Mouse (Mus musculus) heart, adult 2 months (tissue): Measurements from ENCODE around the gene Dicer1. TPM values are rescaled to one million over a fixed set of nuclear protein-coding genes. Genes with fewer than 3 reads are reported as not detected.
"Not testable (repeated sequence)": the region's sequence is repeated elsewhere in the genome, so short reads cannot be mapped to it uniquely, and the experiment has no call there.

ENCODE experiments used
- DNase-seq, 2 experiments: peaks; one replicate each; pipeline ENCODE4 v3.0.0; 2021
- H3K27ac ChIP-seq: fragments of 200-600 bp; 2 replicates; pipeline ENCODE4 v1.8.1; 2022
- H3K27me3 ChIP-seq: fragments of 200-500 bp; 2 replicates; pipeline ENCODE4 v1.6.1; 2012; ENCODE audit warnings: mild to moderate bottlenecking, low read length, inconsistent platforms, mixed read lengths; ENCODE audit not compliant: control insufficient read depth, insufficient read depth
- H3K36me3 ChIP-seq: fragments of 200-500 bp; 2 replicates; pipeline ENCODE4 v1.6.1; 2012; ENCODE audit warnings: low read length, inconsistent platforms; ENCODE audit not compliant: control insufficient read depth, insufficient read depth
- H3K4me1 ChIP-seq: fragments of 200-500 bp; 2 replicates; pipeline ENCODE4 v1.6.1; 2011; ENCODE audit warnings: low read length; ENCODE audit not compliant: control insufficient read depth, insufficient read depth
- H3K4me3 ChIP-seq: fragments of 200-600 bp; 2 replicates; pipeline ENCODE4 v1.8.1; 2022
- H3K79me2 ChIP-seq: fragments of 200-500 bp; replicated peaks from 2 replicates; pipeline ENCODE4 v1.6.1; 2012; ENCODE audit warnings: mild to moderate bottlenecking, inconsistent platforms, low read length, moderate library complexity, mixed read lengths; ENCODE audit not compliant: control insufficient read depth, insufficient read depth
- H3K9ac ChIP-seq: fragments of 200-500 bp; 2 replicates; pipeline ENCODE4 v1.6.1; 2012; ENCODE audit warnings: low read depth, mild to moderate bottlenecking, control low read depth, inconsistent platforms, low read length, mixed read lengths
- CTCF ChIP-seq: fragments of 200-600 bp; IDR thresholded peaks from 2 replicates; pipeline ENCODE4 v1.8.1; 2022; ENCODE audit warnings: antibody characterized with exemption, mild to moderate bottlenecking, moderate library complexity
- EP300 ChIP-seq: fragments of 200-500 bp; IDR thresholded peaks from 2 replicates; pipeline ENCODE4 v1.6.1; 2011; ENCODE audit warnings: low read depth, low read length, control low read depth; ENCODE audit not compliant: insufficient read depth
- POLR2A ChIP-seq: fragments of 200-500 bp; IDR thresholded peaks from 2 replicates; pipeline ENCODE4 v1.6.1; 2011; ENCODE audit warnings: mild to moderate bottlenecking, low read depth, low read length, control low read depth; ENCODE audit not compliant: insufficient read depth
- WGBS: fragments of 180-500 bp; shearing (Covaris S2); methylation state at CpG from one replicate; pipeline ENCODE4 v1.1.7; 2018; 5-methylcytosine and 5-hydroxymethylcytosine counted together
- intact Hi-C: fragments of 180-260 bp; cut with DNase I; formaldehyde crosslinking; loops from one replicate; pipeline ENCODE4 v1.15.1; 2025
- polyA plus RNA-seq: library from polyadenylated mRNA; depleted of rRNA; stranded (reverse); fragments of >200 nt; gene quantifications from 2 replicates; pipeline ENCODE4 v1.2.3, GENCODE M21; 2012
- total RNA-seq, 2 experiments: library from RNA; stranded (reverse); gene quantifications; 2 replicates each; pipeline ENCODE4 v1.2.3; 2021

The Dicer1 gene
- total and polyA plus RNA-seq, 3 experiments = 6.9 to 24.3 (median 19.6) TPM

DNA sequence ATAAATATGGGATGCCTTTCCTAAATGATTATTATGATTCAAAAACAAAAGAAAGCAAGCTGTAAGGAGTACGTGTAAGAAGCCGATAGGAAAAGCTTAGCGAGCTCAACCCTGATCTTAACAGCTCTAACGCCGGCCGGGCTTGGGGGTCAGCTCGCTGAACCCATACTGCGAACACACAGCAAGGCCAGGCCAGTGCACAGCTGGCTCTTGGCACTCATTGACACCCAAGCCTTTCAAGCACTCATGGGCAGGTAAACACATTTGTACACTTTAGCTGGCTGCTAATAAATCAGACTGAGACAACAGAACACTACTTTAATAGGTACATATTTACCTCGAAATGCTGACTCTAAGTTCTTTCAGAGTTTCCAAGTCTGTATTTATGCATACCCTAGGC, 13.3 kb downstream of the Dicer1 start:
- Histone ChIP-seq H3K27me3 (no peaks in the 10 kb centered on the region), H3K27ac (no peak overlapping the region), H3K4me3 (no peak overlapping the region), H3K36me3 (peaks cover 27% of the 10 kb centered on the region), H3K4me1 (peaks cover 19% of the 10 kb centered on the region), H3K9ac (no peak overlapping the region), H3K79me2 (peaks cover 5% of the 10 kb centered on the region)
- intact Hi-C loops = no loop called here
- no peak for DNase-seq
- WGBS = 89% methylated on average over 9 of the region's 9 CpGs
- TF ChIP-seq EP300 = no peak
- TF ChIP-seq POLR2A = no peak
- TF ChIP-seq CTCF = no peak

DNA sequence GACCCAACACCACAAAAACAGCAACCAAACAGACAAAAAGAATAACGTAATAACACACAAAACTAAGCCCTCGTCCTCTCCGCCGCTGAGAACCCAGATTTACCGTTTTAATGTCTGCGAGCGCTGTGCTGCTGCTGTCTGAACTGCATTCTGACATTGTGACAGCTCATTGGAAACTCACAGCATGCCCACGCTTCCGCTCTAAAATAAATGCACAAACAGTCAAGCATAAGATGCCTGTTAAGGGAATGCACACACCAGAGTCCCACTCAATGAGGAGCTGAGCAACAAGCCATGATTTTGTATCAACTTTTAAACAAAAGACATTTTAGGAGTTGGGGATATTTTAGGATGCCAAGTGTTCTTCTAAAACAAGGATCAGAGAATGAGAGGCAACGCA, 14.1 kb downstream of the Dicer1 start:
- no peak for TF ChIP-seq CTCF
- no peak for TF ChIP-seq POLR2A
- no peak for TF ChIP-seq EP300

DNA sequence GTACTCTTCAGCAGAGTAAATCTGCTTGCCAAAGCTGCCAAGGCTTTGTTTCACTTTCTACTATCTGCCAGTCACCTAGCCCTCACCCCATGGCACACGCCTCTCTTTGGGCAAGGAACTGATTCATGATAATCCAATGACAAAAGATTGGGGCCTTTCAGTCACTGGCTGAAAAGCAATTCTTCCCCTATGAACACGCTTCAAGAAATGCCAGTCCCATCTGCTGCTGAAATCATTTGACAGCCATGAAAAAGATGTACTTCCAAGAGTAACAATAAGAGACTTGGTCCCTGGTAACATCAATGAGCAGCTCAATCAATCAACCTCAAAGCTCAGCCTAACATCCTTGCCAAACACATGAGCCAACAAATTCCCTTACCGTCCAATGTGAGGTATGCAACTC, 15.8 kb downstream of the Dicer1 start:
- H3K36me3 ChIP-seq = peaks cover 17% of the 10 kb centered on the region
- 56% methylated on average over 3 of the region's 3 CpGs for WGBS
- H3K27ac ChIP-seq = no peak overlapping the region
- H3K9ac ChIP-seq = no peak overlapping the region
- no peak overlapping the region for H3K4me3 ChIP-seq
- H3K79me2 ChIP-seq = peaks cover 2% of the 10 kb centered on the region
- no peak for TF ChIP-seq POLR2A
- TF ChIP-seq EP300 = no peak
- no peak for TF ChIP-seq CTCF
- no peaks in the 10 kb centered on the region for H3K27me3 ChIP-seq
- intact Hi-C loops = no loop called here
- peaks cover 7% of the 10 kb centered on the region for H3K4me1 ChIP-seq
- no peak for DNase-seq

More for the DNA sequence above, 14.1 kb downstream of the Dicer1 start:
- Histone ChIP-seq H3K4me3 (no peak overlapping the region), H3K4me1 (peaks cover 15% of the 10 kb centered on the region), H3K9ac (no peak overlapping the region), H3K27ac (no peak overlapping the region), H3K27me3 (no peaks in the 10 kb centered on the region), H3K79me2 (peaks cover 3% of the 10 kb centered on the region), H3K36me3 (peaks cover 27% of the 10 kb centered on the region)
- 93% methylated on average over 10 of the region's 10 CpGs for WGBS
- intact Hi-C loops = no loop called here
- no peak for DNase-seq

DNA sequence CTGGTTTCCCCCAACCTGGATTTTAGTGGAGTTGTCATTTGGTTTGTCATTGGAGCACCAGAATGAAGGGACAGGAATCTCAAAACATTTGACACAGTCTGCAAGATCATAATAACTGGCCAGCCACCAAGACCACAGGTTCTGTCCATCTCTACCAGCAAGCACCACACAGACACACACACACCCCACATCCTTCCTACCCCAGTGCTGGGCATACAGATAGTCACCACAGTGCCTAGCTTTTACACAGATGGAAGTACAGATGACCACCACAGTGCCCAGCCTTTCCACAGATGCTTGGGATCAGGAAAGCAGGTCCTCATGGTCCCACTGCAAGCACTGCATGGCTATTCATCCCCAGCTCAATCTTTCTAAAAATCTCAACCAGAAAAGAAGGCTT, 18.6 kb downstream of the Dicer1 start:
- Histone ChIP-seq H3K27me3 (no peaks in the 10 kb centered on the region), H3K36me3 (peaks cover 22% of the 10 kb centered on the region), H3K4me3 (no peak overlapping the region), H3K9ac (no peak overlapping the region), H3K4me1 (peaks cover 1% of the 10 kb centered on the region), H3K79me2 (no peaks in the 10 kb centered on the region; the same call in 1 of the 2 replicates), H3K27ac (no peak overlapping the region)
- no peak for TF ChIP-seq POLR2A
- TF ChIP-seq CTCF = no peak
- no peak for TF ChIP-seq EP300
- intact Hi-C loops = no loop called here
- DNase-seq = no peak

DNA sequence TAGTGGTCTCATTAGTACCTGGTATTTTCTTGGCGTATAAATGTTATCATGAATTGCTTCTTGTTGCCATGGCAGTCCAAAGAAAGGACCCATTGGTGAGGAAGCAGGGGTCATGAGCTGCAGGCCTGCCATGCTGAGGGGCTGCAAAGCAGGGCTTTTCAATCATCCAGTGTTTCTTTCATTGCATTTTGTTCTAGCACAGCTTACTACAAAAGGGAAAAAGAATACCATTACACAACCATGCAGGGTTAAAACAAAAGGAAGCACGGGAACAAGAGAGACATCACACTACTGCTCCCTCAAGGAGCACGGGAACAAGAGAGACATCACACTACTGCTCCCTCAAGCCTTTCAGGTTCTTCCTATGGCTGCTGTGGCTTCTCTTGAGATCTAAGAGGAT, 20.0 kb downstream of the Dicer1 start:
- TF ChIP-seq POLR2A = no peak
- TF ChIP-seq EP300 = no peak
- TF ChIP-seq CTCF = no peak
- DNase-seq = no peak
- intact Hi-C loops = no loop called here
- Histone ChIP-seq H3K36me3 (peaks cover 20% of the 10 kb centered on the region), H3K27ac (no peak overlapping the region), H3K9ac (no peak overlapping the region), H3K4me3 (no peak overlapping the region), H3K27me3 (no peaks in the 10 kb centered on the region), H3K79me2 (no peaks in the 10 kb centered on the region; the same call in 1 of the 2 replicates), H3K4me1 (peaks cover 1% of the 10 kb centered on the region)
- 80% methylated on average over 3 of the region's 3 CpGs for WGBS

DNA sequence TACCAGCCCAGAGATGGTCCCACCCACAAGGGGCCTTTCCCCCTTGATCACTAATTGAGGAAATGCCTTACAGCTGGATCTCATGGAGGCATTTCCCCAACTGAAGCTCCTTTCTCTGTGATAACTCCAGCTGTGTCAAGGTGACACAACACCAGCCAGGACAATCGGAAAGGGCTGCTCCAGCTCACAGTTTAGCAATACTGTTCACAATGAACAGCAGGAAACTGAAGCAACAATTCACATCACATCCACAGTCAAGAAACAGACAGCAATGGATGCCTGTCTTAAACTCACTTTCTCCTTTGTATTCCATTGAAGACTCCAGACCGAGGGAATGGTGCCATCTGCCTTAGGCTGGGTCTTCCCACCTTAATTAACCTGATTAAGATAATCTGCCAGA, 25.3 kb downstream of the Dicer1 start:
- H3K9ac ChIP-seq, H3K4me1 ChIP-seq, H3K79me2 ChIP-seq, DNase-seq, H3K4me3 ChIP-seq, H3K27me3 ChIP-seq, intact Hi-C loops, H3K27ac ChIP-seq: not testable (repeated sequence)
- WGBS = 83% methylated on average over 2 of the region's 2 CpGs
- peaks cover 17% of the 10 kb centered on the region for H3K36me3 ChIP-seq
